Mouse (Mus musculus) embryonic facial prominence, embryonic 14.5 days (tissue): ENCODE measurements around the gene Ift80. TPM values are rescaled to one million over a fixed set of nuclear protein-coding genes. Genes with fewer than 3 reads are reported as not detected.
"Not testable (repeated sequence)": the region's sequence is repeated elsewhere in the genome, so short reads cannot be mapped to it uniquely, and the experiment has no call there.

Source experiments
- ATAC-seq: fragments of 200-750 bp; cut with Nextera tagmentation; 2 replicates; pipeline ENCODE4 v1.8.0; 2017; ENCODE audit warnings: low read depth, moderate number of reproducible peaks, moderate TSS enrichment
- DNase-seq: peaks from one replicate; pipeline ENCODE4 v3.0.0-alpha.2; 2015; ENCODE audit warnings: low spot score
- H3K27ac ChIP-seq: fragments of 300-500 bp; sonication (generic); replicated peaks from 2 replicates; pipeline ENCODE4 v1.5.1; 2014; ENCODE audit warnings: low read depth, mild to moderate bottlenecking, low read length, moderate library complexity
- H3K27me3 ChIP-seq: fragments of 300-500 bp; sonication (generic); replicated peaks from 2 replicates; pipeline ENCODE4 v1.6.1; 2014; ENCODE audit warnings: low read length; ENCODE audit not compliant: control insufficient read depth, insufficient read depth
- H3K36me3 ChIP-seq: fragments of 300-500 bp; sonication (generic); 2 replicates; pipeline ENCODE4 v1.6.1; 2014; ENCODE audit warnings: low read length, mixed read lengths; ENCODE audit not compliant: control insufficient read depth, insufficient read depth
- H3K4me1 ChIP-seq: fragments of 300-500 bp; sonication (generic); 2 replicates; pipeline ENCODE4 v1.6.1; 2014; ENCODE audit warnings: antibody characterized with exemption, low read length; ENCODE audit not compliant: control insufficient read depth, insufficient read depth
- H3K4me2 ChIP-seq: fragments of 300-500 bp; sonication (generic); 2 replicates; pipeline ENCODE4 v1.6.1; 2014; ENCODE audit warnings: low read depth, mild to moderate bottlenecking, low read length, moderate library complexity, mixed read lengths
- H3K4me3 ChIP-seq: fragments of 300-500 bp; sonication (generic); 2 replicates; pipeline ENCODE4 v1.5.1; 2014; ENCODE audit warnings: low read depth, mild to moderate bottlenecking, low read length
- H3K9ac ChIP-seq: fragments of 300-500 bp; sonication (generic); 2 replicates; pipeline ENCODE4 v1.6.1; 2014; ENCODE audit warnings: low read depth, mild to moderate bottlenecking, low read length, moderate library complexity, mixed read lengths
- H3K9me3 ChIP-seq: fragments of 300-500 bp; sonication (generic); 2 replicates; pipeline ENCODE4 v1.6.1; 2016; ENCODE audit warnings: low read length; ENCODE audit not compliant: control insufficient read depth
- WGBS: fragments of 180-500 bp; shearing (Covaris S2); extraction: QIAGEN DNeasy Blood & Tissue Kit; methylation state at CpG from one replicate; pipeline ENCODE4 v1.1.7; 2014; 5-methylcytosine and 5-hydroxymethylcytosine counted together
- polyA plus RNA-seq: library from polyadenylated mRNA; unstranded; fragments of >200 nt; fragmentation: Nextera tagmentation; extraction: Ambion mirVana; gene quantifications from 2 replicates; pipeline ENCODE4 v1.2.1, GENCODE M21; 2014

Gene Ift80
- polyA plus RNA-seq, 1 experiment from 2014 or later = 17.5 TPM

GRCm38 (mm10) chr3:68936709-68937108, 67.7 kb downstream of the Ift80 start:
- H3K4me1 ChIP-seq = no peaks in the 10 kb centered on the region
- no peak overlapping the region for H3K4me2 ChIP-seq
- DNase-seq = no peak
- no peak for ATAC-seq
- no peak overlapping the region for H3K9ac ChIP-seq
- H3K36me3 ChIP-seq = peaks cover 32% of the 10 kb centered on the region
- H3K27ac ChIP-seq = no peak overlapping the region
- no peaks in the 10 kb centered on the region for H3K27me3 ChIP-seq
- H3K9me3 ChIP-seq = peaks cover 3% of the 10 kb centered on the region; the same call in 1 of the 2 replicates
- 89% methylated on average over 3 of the region's 3 CpGs for WGBS
- H3K4me3 ChIP-seq = no peak overlapping the region

DNA sequence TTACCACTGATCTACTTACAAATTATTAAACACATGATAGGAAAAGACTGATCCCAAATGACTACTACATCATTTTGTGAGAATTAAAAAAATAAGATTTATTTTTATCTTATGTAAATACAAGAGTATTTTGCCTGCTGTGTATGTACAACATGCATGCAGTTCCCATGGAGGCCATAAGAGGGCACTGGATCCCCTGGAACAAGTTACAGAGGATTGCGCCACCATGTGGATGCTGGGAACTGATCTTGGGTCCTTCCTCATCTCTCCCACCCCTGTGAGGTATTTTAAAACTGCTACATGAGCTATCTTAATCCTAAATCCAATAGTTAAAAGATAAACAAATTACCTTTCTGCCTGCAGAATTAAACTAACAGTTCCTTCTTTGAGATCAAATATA, 68.9 kb downstream of the Ift80 start:
- ATAC-seq (no peak), DNase-seq (no peak)
- no peak overlapping the region for H3K4me2 ChIP-seq
- H3K4me3 ChIP-seq = no peak overlapping the region
- no peak overlapping the region for H3K9ac ChIP-seq
- peaks cover 3% of the 10 kb centered on the region; the same call in 1 of the 2 replicates for H3K9me3 ChIP-seq
- no peak overlapping the region for H3K27ac ChIP-seq
- H3K27me3 ChIP-seq = no peaks in the 10 kb centered on the region
- no peaks in the 10 kb centered on the region for H3K4me1 ChIP-seq
- WGBS = 93% methylated on average over 1 of the region's 1 CpGs
- peaks cover 28% of the 10 kb centered on the region for H3K36me3 ChIP-seq

DNA sequence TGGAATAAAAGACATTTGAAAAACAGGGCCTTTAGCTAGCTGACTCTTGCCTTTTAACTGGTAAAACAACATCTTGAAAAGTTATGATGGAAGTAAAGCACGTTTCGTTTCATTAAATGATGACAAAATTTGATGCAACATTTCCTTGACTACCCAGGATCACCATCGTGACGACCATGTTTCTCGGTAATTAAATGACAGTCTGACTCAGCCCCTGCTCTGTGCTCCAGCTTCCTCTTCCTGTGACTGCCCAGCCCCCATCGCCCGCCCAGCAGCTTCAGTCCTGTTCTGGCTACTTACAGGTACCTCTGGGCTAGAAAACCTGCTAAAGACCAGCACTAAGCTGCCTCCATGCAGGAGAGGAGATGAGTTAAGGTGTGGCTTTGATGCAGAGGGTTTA, 70.1 kb downstream of the Ift80 start:
- 89% methylated on average over 7 of the region's 7 CpGs for WGBS
- H3K27ac ChIP-seq = no peak overlapping the region
- peaks cover 35% of the 10 kb centered on the region for H3K36me3 ChIP-seq
- no peak overlapping the region for H3K9ac ChIP-seq
- no peaks in the 10 kb centered on the region for H3K27me3 ChIP-seq
- peaks cover 3% of the 10 kb centered on the region; the same call in 1 of the 2 replicates for H3K9me3 ChIP-seq
- H3K4me3 ChIP-seq = no peak overlapping the region
- ATAC-seq (no peak), DNase-seq (no peak)
- H3K4me1 ChIP-seq = no peaks in the 10 kb centered on the region
- H3K4me2 ChIP-seq = no peak overlapping the region

- Histone ChIP-seq H3K27ac (no peak overlapping the region), H3K4me3 (no peak overlapping the region), H3K4me2 (no peak overlapping the region), H3K9me3 (no peaks in the 10 kb centered on the region), H3K36me3 (peaks cover 15% of the 10 kb centered on the region; the same call in 1 of the 2 replicates), H3K27me3 (no peaks in the 10 kb centered on the region), H3K4me1 (no peaks in the 10 kb centered on the region), H3K9ac (no peak overlapping the region)
- DNase-seq (peak; percentile 24), ATAC-seq (0 out of 2 replicates have a peak, but pooled peaks have one; percentile 57)
- 71% methylated on average over 9 of the region's 9 CpGs for WGBS
Observed at GRCm38 (mm10) chr3:68928619-68929018, 75.8 kb downstream of the Ift80 start.

GRCm38 (mm10) chr3:68907509-68907908, 96.9 kb downstream of the Ift80 start:
- Histone ChIP-seq H3K36me3 (no peaks in the 10 kb centered on the region), H3K4me2 (no peak overlapping the region), H3K9ac (no peak overlapping the region), H3K9me3 (no peaks in the 10 kb centered on the region), H3K4me3 (no peak overlapping the region), H3K27me3 (no peaks in the 10 kb centered on the region), H3K4me1 (no peaks in the 10 kb centered on the region), H3K27ac (no peak overlapping the region)
- DNase-seq (no peak), ATAC-seq (no peak)
- WGBS = 89% methylated on average over 4 of the region's 4 CpGs

DNA sequence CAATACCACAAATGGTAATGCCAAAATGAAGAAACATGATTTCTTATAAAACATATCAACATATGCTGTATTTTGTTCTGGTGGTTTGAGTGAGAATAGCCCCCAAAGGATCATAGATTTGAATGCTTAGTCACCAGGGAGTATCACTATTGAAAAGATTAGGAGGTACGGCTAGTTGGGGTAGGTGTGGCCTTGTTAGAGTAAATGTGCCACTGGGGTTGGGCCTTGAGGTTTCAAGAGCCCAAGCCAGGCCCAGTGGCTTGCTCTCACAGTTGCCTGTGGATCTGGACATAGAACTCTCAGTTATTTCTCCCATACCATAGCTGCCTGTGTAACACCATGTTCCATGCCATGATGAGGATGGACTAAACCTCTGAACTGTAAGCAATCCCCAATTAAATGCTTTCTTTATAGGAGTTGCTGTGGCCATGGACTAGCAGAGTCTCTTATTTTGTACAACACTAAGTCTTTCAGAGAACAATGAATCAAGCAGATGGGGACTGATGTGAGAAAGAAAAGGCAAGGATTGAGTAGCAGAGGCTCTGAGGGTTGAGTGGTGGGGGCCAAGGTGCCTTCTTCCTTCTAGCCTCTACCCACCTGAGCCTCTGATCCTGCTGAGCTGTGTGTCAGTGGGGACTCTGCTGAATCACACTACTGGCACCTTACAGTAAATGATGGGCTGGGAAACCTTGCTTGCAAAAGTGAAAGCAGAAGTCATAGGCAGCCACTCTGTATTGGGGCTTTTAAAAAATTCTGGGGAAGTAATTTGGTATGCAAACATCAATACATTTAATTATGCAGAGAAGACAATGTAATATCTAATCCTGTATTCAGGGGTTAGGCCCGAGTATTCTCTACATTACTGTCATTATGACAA, 99.2 kb downstream of the Ift80 start:
- no peaks in the 10 kb centered on the region for H3K27me3 ChIP-seq
- no peak overlapping the region for H3K4me2 ChIP-seq
- ATAC-seq = no peak
- H3K4me1 ChIP-seq = no peaks in the 10 kb centered on the region
- H3K27ac ChIP-seq = no peak overlapping the region
- DNase-seq = no peak
- H3K9me3 ChIP-seq = no peaks in the 10 kb centered on the region
- no peak overlapping the region for H3K9ac ChIP-seq
- H3K4me3 ChIP-seq = no peak overlapping the region
- WGBS = 78% methylated on average over 2 of the region's 2 CpGs
- no peaks in the 10 kb centered on the region for H3K36me3 ChIP-seq

GRCm38 (mm10) chr3:68902636-68903035, 101.7 kb downstream of the Ift80 start:
- not testable (repeated sequence) for H3K27me3 ChIP-seq, H3K4me1 ChIP-seq, H3K27ac ChIP-seq, H3K9me3 ChIP-seq, DNase-seq, ATAC-seq, H3K36me3 ChIP-seq, H3K4me2 ChIP-seq, H3K9ac ChIP-seq, H3K4me3 ChIP-seq
- 89% methylated on average over 17 of the region's 20 CpGs for WGBS

DNA sequence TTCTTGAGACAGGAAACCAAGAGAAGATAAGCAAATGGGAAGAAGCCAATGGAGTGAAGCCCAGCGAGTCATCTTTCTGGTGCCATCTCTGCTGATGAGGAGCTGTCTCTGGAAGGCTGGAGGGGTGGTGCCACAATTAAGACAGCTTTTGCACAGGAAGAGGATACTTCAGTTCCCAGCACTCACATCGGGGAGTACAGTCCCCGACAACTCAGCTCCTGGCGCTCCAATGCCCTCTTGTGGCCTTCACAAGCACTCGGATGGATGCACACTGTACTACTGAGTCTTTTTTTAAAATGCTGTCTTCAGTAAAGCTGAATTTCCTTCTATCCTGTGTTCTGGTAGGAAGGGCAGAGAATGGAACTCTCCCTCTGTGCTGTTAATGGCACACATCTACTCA, 107.2 kb downstream of the Ift80 start:
- H3K27me3 ChIP-seq = no peaks in the 10 kb centered on the region

DNA sequence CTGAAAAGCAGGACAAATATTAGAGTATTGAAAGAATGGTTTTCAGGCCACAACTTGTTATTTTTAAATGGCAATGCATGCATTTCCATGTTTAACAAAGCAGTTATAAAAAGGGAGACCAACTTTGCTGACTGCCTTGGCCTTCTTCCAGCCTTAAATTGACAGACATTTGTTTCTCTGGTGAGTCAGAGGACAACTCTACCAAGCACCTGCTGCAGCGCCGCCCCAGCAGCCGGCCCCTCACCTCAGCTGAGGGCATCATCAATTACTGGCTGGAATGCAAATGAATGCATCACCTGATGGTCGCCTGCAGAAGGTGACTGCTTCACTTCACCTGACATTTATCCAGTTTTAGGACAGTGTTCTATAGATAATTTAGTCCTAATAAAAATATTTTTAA, 108.9 kb downstream of the Ift80 start:
- Histone ChIP-seq H3K9me3 (no peaks in the 10 kb centered on the region), H3K27me3 (no peaks in the 10 kb centered on the region), H3K36me3 (no peaks in the 10 kb centered on the region), H3K4me2 (no peak overlapping the region), H3K4me3 (no peak overlapping the region), H3K4me1 (no peaks in the 10 kb centered on the region), H3K9ac (no peak overlapping the region), H3K27ac (no peak overlapping the region)
- DNase-seq = no peak
- no peak for ATAC-seq
- WGBS = 67% methylated on average over 4 of the region's 4 CpGs

More for the DNA sequence above, 107.2 kb downstream of the Ift80 start:
- 91% methylated on average over 5 of the region's 5 CpGs for WGBS
- no peaks in the 10 kb centered on the region for H3K4me1 ChIP-seq
- H3K4me2 ChIP-seq = no peak overlapping the region
- no peak overlapping the region for H3K27ac ChIP-seq
- H3K9ac ChIP-seq = no peak overlapping the region
- no peak overlapping the region for H3K4me3 ChIP-seq
- DNase-seq = no peak
- no peaks in the 10 kb centered on the region for H3K36me3 ChIP-seq
- no peaks in the 10 kb centered on the region for H3K9me3 ChIP-seq
- ATAC-seq = no peak
